Mouse (Mus musculus) frontal cortex, postnatal 36 days (tissue): Measurements from ENCODE around the gene Washc2.

Experiments
- DNase-seq, 2 experiments: peaks; one replicate each; pipeline ENCODE4 v3.0.0; 2022; ENCODE audit warnings: low spot score in 2 of 2

The Washc2 gene

DNA sequence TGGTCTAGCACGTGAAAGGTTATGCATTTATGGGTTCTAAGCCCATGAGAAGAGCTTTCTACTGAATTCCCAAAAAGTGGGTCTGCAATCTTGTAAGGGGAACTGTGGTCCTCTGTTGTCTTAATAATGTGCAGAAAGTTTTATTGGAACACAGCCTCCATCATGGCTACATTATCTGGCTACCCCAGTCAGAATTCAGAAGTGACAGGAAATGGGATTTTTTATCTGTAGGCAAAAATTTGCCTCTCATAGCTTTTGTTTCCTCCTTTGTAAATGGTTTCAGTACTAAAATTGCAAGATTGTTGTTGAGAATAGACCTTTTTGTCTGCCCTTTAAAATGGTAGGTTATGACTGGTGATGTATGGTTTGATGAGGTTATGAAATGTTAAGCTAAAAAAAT lies 55.0 kb downstream of the Washc2 start:
- no peak for DNase-seq

DNA sequence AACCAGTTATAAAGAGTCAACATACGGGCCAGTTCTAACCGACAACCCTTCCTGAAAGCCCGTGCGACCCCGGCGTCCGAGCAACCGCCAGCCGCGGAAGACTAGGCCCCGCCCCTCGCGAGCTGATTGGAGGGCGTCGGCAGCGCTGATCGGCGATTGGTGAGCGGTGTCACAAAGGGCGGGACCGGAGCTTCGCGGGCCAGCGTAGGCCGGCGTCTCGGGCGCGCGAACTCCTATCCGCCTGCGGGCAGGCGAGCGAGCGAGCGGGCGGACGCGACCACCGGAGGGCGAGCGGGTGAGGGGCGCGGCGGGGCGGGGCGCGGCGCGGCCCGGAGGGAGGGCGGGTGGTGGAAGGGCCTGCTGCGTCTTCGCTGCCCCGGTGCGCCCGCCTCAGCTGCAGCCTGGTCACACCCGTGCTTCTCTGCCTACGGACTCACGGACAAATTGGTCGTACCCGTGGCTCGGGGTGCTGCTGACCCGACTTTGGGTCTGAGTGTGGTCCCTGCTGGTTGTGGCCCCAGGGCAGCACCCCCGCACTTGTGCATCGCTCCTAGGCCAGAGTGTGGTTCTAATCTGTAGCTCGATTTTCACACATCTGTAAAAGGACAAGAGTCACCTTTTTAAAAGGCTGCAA lies 56.3 kb downstream of the Washc2 start, which contains the start of gene Zfand4:
Gene Zfand4 (plus strand): TSS at position 205 of the 634 bp plus-strand sequence.
- peak; percentile 88 to 91 for DNase-seq

DNA sequence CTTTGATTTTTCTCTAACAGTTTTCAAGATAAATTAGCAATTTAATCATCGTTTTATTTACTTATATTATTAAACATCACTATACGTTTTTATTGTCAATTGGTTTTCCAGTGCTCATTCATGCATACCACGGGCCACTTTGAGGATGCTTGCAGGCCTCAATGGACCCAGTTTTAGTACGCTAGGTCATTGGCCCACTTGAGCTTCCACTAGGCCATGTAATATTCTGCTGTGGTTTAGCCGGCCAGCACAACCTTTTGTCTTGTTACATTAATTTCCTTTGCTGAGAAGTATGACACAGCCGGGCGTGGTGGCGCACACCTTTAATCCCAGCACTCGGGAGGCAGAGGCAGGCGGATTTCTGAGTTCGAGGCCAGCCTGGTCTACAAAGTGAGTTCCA lies 57.0 kb downstream of the Washc2 start:
- DNase-seq, result no peak

GRCm38 (mm10) chr6:116265603-116266002 lies 57.8 kb downstream of the Washc2 start:
- DNase-seq, result no peak

- DNase-seq, result no peak
These were observed 58.7 kb downstream of the Washc2 start for GRCm38 (mm10) chr6:116266273-116267109.

DNA sequence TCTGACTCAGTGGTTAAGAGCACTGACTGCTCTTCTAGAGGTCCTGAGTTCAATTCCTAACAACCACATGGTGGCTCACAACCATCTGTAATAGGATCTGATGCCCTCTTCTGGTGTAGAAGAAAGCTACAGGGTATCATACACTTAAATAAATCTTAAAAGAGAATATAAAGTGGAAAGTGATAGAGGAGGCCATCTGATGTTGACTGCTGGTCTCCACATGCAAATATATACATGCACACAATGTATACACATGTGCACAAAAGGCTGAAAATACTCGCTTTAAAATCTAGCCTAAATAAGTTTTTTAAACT lies 59.2 kb downstream of the Washc2 start:
- DNase-seq, result no peak

DNA sequence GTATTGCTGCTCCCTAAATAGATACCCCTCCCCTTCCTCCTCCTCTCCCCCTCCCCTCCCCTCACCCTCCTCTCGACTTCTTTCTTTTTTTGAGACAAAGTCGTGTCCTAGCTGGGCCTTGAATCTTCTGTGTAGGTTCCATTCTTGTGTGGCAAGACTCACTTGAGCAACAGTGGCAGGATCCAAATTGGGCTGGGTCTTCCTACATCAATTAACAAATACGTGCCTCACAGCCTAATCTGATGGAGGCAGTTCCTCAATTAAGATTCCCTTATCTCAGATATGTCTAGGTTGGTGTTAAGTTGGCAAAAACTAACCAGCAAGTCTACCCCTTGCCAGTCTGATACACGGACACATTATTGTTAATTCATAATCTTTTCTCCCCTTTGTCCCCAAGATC lies 67.9 kb downstream of the Washc2 start:
- no peak for DNase-seq

DNA sequence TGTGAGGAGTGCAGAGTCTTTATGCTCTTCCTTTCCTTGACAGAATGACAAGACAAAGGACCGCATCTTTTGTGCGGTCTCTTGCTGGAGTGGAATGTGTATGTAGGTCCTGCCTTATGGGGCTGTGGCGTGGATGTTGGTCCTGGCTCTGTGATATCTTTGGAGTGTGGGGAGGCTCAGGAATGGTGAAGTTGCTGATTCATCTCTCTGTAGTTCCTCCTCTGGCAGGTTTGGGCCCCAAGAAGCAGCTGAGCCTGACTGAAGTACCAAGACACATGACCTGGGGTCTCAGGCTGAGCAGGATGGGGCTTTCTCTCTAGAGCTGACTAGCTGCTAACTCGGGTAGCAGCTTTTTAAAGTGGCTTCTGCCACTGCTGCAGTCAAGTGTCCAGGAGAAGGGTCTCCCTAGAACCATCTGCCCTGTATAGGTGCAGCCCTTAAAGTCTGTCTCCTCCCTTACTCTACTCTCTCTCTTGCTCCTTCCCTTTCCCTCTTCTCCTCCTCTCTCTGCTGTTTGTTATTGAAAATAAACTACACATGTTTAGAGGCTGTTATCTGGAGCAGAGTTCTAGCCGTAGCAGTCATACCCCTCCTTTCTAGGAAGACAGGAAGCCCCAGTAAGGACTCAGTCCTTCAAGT lies 71.0 kb downstream of the Washc2 start:
- DNase-seq, result no peak

GRCm38 (mm10) chr6:116281014-116281413 lies 73.2 kb downstream of the Washc2 start:
- DNase-seq, result no peak

- DNase-seq, result no peak
These were observed 74.7 kb downstream of the Washc2 start for GRCm38 (mm10) chr6:116282546-116282945.

- DNase-seq, result no peak
These were observed 75.4 kb downstream of the Washc2 start for GRCm38 (mm10) chr6:116283280-116283679.

- DNase-seq, result no peak
These were observed 78.5 kb downstream of the Washc2 start for GRCm38 (mm10) chr6:116286321-116286720.

- DNase-seq, result no peak
These were observed 79.2 kb downstream of the Washc2 start for GRCm38 (mm10) chr6:116286870-116287575.

- DNase-seq, result no peak
These were observed 103.6 kb downstream of the Washc2 start for GRCm38 (mm10) chr6:116311411-116311810.
